Mouse (Mus musculus) forebrain, embryonic 13.5 days (tissue): ENCODE data around the gene Tmem91. TPM values are rescaled to one million over a fixed set of nuclear protein-coding genes. Genes with fewer than 3 reads are reported as not detected.

ENCODE experiments used
- ATAC-seq: fragments of 200-750 bp; cut with Nextera tagmentation; 2 replicates; pipeline ENCODE4 v1.8.0; 2017
- H3K27ac ChIP-seq: fragments of 300-500 bp; sonication (generic); 2 replicates; pipeline ENCODE4 v1.5.1; 2015; ENCODE audit warnings: inconsistent platforms, mild to moderate bottlenecking, moderate library complexity
- H3K27me3 ChIP-seq: fragments of 300-500 bp; sonication (generic); 2 replicates; pipeline ENCODE4 v1.6.1; 2015; ENCODE audit warnings: mild to moderate bottlenecking, inconsistent platforms
- H3K36me3 ChIP-seq: fragments of 300-500 bp; sonication (generic); 2 replicates; pipeline ENCODE4 v1.6.1; 2015; ENCODE audit warnings: mild to moderate bottlenecking, inconsistent platforms; ENCODE audit not compliant: poor library complexity, severe bottlenecking
- H3K4me1 ChIP-seq: fragments of 300-500 bp; sonication (generic); 2 replicates; pipeline ENCODE4 v1.6.1; 2015; ENCODE audit warnings: inconsistent platforms
- H3K4me2 ChIP-seq: fragments of 300-500 bp; sonication (generic); 2 replicates; pipeline ENCODE4 v1.6.1; 2015; ENCODE audit warnings: inconsistent platforms, mild to moderate bottlenecking, moderate library complexity
- H3K4me3 ChIP-seq: fragments of 300-500 bp; sonication (generic); 2 replicates; pipeline ENCODE4 v1.5.1; 2015; ENCODE audit warnings: mild to moderate bottlenecking, inconsistent platforms
- H3K9ac ChIP-seq: fragments of 300-500 bp; sonication (generic); 2 replicates; pipeline ENCODE4 v1.6.1; 2015; ENCODE audit warnings: mild to moderate bottlenecking, inconsistent platforms
- H3K9me3 ChIP-seq: fragments of 300-500 bp; sonication (generic); replicated peaks from 2 replicates; pipeline ENCODE4 v1.6.1; 2016; ENCODE audit warnings: inconsistent platforms
- WGBS: fragments of 180-500 bp; shearing (Covaris S2); methylation state at CpG from one replicate; pipeline ENCODE4 v1.1.7; 2015; 5-methylcytosine and 5-hydroxymethylcytosine counted together
- polyA plus RNA-seq: library from polyadenylated mRNA; unstranded; fragments of >200 nt; fragmentation: Nextera tagmentation; extraction: Ambion mirVana; gene quantifications from 2 replicates; pipeline ENCODE4 v1.2.1, GENCODE M21; 2015

The Tmem91 gene
- polyA plus RNA-seq, 1 experiment from 2014 or later, result 5.2 TPM

DNA sequence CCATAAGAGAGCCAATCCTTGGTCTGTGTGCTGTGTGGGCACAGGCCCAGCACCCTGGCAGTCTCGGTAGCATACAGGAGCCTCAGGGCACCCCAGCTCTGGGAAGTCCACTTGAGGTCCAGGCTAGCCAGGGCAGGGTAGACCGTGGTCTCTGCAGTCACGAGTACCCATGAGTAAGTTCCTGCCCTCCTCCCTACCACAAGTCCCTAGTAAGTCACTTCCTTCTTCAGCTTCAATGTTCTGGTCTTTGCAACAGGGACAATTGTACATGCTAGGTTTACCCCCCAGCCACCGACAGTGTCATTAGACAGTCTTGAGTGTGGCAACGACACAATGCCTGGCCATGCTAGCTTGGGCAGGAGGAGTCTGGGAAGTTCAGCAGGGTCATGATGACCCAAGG lies 42.3 kb downstream of the Tmem91 start:
- Histone ChIP-seq H3K9ac (no peak overlapping the region), H3K4me1 (peaks cover 3% of the 10 kb centered on the region), H3K4me2 (no peak overlapping the region), H3K4me3 (no peak overlapping the region), H3K9me3 (no peaks in the 10 kb centered on the region), H3K27me3 (peaks cover 17% of the 10 kb centered on the region), H3K27ac (no peak overlapping the region), H3K36me3 (peaks cover 65% of the 10 kb centered on the region)
- 90% methylated on average over 5 of the region's 5 CpGs for WGBS
- no peak for ATAC-seq

DNA sequence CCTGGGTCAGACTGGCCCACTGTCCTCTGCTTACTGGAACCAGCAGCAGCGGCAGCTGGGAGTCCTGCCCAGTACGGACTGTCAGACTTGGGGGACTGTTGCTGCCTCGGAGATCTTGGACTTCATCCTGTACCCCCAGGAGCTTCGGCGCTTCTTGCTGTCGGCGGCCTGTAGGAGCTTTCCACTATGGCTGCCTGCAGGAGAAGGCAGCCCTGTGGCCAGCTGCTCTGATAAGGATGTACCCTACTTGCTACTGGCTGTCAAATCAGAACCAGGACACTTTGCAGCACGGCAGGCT lies 46.7 kb downstream of the Tmem91 start:
- H3K9ac ChIP-seq, result no peak overlapping the region
- no peak overlapping the region for H3K4me3 ChIP-seq
- H3K4me1 ChIP-seq, result peaks cover 15% of the 10 kb centered on the region
- peaks cover 55% of the 10 kb centered on the region for H3K36me3 ChIP-seq
- peaks cover 24% of the 10 kb centered on the region for H3K27me3 ChIP-seq
- 64% methylated on average over 8 of the region's 8 CpGs for WGBS
- ATAC-seq, result no peak
- H3K4me2 ChIP-seq, result no peak overlapping the region
- H3K9me3 ChIP-seq, result no peaks in the 10 kb centered on the region
- no peak overlapping the region for H3K27ac ChIP-seq

DNA sequence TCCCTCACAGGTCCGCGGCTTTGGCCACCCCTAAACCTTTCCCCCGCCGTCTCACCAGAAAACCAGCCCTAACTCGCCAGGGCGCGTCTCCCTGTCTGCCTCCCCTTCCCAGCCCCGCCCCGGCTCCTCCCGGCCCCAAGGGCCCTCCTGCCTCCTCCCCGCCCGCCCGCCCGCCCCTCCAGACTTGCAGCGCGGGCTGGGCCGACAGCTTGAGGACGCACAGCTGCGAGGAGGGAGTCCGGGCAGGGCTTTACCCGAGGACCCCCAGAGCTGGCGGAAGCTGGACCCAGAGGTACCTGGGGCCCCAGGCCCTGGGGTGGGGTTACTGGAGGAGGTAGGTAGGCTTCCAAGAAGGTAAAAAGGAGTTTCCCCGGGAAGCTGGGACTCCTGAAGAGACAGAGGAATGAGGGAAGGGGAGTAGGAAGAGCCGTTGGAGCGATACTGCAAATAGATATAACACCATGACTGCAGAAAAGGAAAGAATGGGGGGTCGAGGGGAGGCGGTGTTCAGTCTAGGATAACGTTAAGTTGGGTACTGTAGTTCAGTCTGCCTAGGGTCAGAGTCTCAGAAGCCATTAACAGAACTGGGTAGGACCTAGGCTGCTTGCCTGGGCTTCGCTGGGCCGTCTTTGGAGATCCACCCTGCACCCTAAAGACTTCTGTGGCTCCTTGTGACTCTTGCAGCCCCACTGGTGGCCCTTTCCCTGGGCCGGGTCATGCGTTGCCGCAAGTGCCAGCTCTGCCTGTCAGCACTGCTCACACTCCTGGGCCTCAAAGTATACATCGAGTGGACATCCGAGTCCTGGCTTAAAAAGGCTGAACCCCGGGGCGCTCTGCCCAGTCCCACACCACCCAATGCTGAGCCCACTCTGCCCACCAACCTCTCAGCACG lies 47.3 kb downstream of the Tmem91 start:
- H3K4me1 ChIP-seq, result peaks cover 15% of the 10 kb centered on the region
- peaks cover 24% of the 10 kb centered on the region for H3K27me3 ChIP-seq
- H3K9me3 ChIP-seq, result no peaks in the 10 kb centered on the region
- peak; percentile 48 for ATAC-seq
- 20% methylated on average over 34 of the region's 38 CpGs for WGBS
- H3K27ac ChIP-seq, result no peak overlapping the region
- H3K36me3 ChIP-seq, result peaks cover 49% of the 10 kb centered on the region
- peak overlapping the region; percentile 9; the same call in 1 of the 2 replicates for H3K9ac ChIP-seq
- H3K4me3 ChIP-seq, result peak overlapping the region; percentile 19
- peak overlapping the region; percentile 50 for H3K4me2 ChIP-seq

DNA sequence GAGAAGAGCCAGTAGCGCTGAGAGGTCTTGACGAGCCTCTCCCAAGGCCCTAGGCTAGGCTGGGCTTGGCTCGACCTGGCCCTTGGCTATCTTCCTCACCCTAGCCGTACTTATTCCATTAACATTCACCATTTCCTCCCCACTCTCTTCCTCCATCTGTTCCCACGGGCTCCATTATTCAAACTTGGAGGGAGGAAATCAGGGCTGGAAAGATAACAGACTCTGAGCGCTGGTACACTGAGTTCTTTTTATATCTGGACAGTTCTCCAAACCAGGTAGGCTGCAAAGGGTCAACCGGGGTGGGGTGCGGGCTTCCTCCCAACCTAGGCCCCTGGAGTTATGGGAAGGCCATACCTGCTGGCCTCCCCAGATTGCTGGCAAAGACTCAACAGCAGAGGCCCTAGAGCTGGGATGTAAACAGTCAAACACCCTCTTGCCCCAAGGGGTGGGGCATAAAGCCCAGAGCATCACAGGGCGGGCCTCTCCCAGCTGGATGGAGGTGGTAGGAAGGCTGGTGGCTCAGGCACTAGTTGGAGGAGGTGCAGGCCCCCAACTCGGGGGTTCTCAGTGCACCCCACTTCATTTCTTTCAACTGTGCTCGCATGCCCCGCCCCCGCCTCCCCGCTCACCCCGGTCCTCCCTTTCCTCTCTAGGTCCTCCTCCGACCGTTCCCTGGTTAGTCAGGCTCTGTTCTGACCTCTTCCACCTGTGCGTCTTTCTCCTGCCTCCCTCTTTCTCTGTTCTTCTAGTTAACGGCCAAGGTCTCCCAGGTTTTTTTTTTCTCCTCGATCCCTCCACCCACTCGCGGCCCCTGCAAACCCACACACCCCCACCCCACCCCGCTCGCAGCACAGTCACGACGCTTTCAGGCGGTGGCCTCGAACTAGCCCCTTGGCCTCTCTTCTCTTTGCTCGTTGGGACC lies 48.2 kb downstream of the Tmem91 start, which contains the start of gene B3gnt8:
TSS of gene B3gnt8 (plus strand) at position 146 of the 922 bp plus-strand sequence.
- Histone ChIP-seq H3K36me3 (peaks cover 40% of the 10 kb centered on the region), H3K4me3 (peak within 1 kb of the TSS; percentile 19), H3K27me3 (peaks cover 24% of the 10 kb centered on the region), H3K4me1 (peaks cover 15% of the 10 kb centered on the region), H3K9me3 (no peaks in the 10 kb centered on the region), H3K9ac (peak within 1 kb of the TSS; percentile 9; the same call in 1 of the 2 replicates), H3K4me2 (peak within 1 kb of the TSS; percentile 50), H3K27ac (no peak within 1 kb of the TSS)
- no peak; the same call in 1 of the 2 replicates for ATAC-seq
- WGBS, result 20% methylated on average over 27 of the region's 29 CpGs

DNA sequence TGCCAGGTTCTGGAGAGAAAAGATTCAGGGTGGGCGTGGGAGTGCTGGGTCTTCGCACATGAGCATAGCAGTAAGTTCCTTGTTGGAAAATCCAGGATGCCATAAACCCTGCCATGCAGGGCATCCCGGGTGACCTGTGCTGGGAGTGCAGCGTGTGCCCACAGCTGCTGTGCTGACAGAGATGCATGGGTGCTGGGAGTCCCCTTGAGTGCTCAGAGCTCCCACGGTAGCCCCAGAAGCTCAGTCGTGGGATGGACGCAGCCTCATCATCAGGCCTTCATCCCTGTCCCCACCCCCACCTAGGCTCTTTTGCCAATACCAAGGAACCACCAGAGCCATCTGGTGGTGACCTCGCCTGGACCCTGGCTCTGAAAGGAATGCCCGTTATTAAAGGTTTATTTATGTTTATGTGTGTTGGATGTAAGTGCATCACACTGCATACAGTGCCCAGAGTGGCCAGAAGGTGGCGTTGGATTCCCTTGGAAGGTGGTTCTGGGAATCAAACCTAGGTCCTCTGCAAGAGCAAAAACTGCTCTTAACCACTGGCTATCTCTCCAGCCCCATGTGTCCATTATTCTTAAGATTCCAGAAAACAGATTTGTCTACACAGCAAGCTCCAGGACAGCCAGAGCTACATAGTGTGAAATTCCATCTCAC lies 49.2 kb downstream of the Tmem91 start:
- Histone ChIP-seq H3K27me3 (peaks cover 24% of the 10 kb centered on the region), H3K36me3 (peaks cover 29% of the 10 kb centered on the region), H3K4me2 (no peak overlapping the region), H3K4me3 (no peak overlapping the region), H3K27ac (no peak overlapping the region), H3K9ac (no peak overlapping the region), H3K4me1 (peaks cover 15% of the 10 kb centered on the region), H3K9me3 (no peaks in the 10 kb centered on the region)
- 77% methylated on average over 10 of the region's 10 CpGs for WGBS
- no peak for ATAC-seq

DNA sequence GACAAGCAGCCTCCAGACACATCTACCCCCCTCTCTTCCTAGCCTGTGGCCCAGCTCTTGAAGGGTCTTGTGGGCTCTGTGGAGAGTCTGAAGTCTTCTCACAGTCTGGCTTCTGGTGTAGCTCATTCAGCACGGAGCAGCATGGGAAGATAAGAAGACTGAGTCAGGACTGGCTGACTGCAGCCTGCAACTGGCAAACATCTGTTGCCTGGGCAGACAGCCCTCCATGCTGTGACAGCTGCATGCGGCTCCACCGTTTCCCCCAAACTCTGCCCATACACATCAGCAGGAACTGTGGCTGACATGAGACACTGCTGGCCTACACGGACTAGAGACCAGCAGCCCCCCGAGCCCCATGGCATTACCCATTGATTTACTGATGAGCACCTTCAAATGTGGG lies 50.1 kb downstream of the Tmem91 start:
- ATAC-seq, result no peak

DNA sequence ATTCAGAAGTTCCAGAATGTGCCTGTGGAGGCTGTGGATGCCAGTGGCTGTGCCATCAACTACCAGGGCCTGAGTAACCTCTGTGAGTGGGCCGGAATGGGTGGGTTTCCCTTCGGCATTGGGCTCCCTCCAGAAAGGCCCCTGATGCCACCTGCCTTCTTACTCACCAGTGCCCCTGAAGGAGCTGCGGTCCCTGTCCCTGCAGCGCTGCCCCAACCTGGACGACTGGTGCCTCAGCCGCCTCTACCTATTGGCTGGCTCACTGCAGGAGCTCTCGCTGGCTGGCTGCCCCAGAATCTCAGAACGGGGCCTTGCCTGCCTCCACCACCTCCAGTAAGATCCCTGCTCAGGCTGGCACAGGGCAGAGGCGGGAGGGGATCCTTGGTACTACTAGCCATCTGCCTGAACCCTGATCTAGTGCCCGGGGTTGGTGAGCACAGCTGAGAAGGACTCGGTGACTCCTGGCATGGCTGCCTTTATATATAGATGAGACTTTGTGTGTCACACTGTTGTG lies 51.1 kb downstream of the Tmem91 start:
- Histone ChIP-seq H3K4me1 (peaks cover 22% of the 10 kb centered on the region), H3K36me3 (peaks cover 15% of the 10 kb centered on the region), H3K9me3 (no peaks in the 10 kb centered on the region), H3K4me3 (no peak overlapping the region), H3K27me3 (peaks cover 19% of the 10 kb centered on the region), H3K4me2 (no peak overlapping the region), H3K9ac (no peak overlapping the region), H3K27ac (no peak overlapping the region)
- ATAC-seq, result no peak
- 88% methylated on average over 11 of the region's 11 CpGs for WGBS

More for the DNA sequence above, 50.1 kb downstream of the Tmem91 start:
- Histone ChIP-seq H3K4me3 (no peak overlapping the region), H3K4me1 (peaks cover 18% of the 10 kb centered on the region), H3K27ac (no peak overlapping the region), H3K36me3 (peaks cover 21% of the 10 kb centered on the region), H3K4me2 (no peak overlapping the region), H3K9me3 (no peaks in the 10 kb centered on the region), H3K27me3 (peaks cover 24% of the 10 kb centered on the region), H3K9ac (no peak overlapping the region)
- 89% methylated on average over 5 of the region's 5 CpGs for WGBS

DNA sequence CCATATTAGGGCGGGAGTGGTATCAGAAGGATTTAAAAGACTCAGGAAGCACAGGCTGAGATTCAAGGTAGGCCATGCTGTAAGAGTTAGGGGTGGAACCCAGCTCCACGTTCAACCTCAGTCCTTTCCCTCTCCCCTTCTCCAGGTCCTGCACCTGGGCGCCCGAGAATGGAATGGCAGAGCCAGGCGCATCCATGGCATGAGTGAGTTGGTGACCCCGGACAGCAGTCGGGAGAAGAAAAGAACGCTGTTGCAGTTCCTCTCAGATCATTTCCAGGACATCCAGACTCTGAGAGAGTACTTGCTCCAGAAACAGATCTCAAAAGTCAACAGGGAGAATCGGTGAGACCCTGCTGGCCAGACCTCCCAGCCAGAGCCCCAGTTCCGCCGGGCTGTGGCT lies 54.2 kb downstream of the Tmem91 start:
- H3K4me3 ChIP-seq, result no peak overlapping the region
- H3K36me3 ChIP-seq, result peaks cover 12% of the 10 kb centered on the region
- H3K9me3 ChIP-seq, result no peaks in the 10 kb centered on the region
- ATAC-seq, result no peak
- peaks cover 10% of the 10 kb centered on the region for H3K4me1 ChIP-seq
- H3K4me2 ChIP-seq, result no peak overlapping the region
- 0 out of 2 replicates have a peak, but pooled peaks cover 7% of the 10 kb centered on the region for H3K27me3 ChIP-seq
- WGBS, result 96% methylated on average over 11 of the region's 11 CpGs
- no peak overlapping the region for H3K27ac ChIP-seq
- no peak overlapping the region for H3K9ac ChIP-seq

DNA sequence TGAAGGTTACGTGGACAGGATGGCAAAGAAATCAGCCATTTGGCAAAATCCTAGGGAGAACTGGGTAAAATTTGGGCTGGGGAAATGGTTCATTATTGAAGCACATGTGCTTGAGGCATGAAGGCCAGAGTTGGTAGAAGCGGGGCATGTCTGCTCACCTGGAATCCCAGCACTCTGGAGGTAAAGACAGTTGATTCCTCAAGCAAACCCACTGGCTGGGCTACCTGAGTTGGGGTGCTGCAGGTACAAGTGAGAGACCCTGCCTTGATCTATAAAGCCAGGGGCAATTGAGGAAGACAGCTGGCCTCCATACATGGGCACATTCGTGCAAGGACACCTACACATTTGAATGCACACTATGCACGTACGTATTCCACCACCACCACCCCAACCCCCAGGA lies 54.9 kb downstream of the Tmem91 start:
- Histone ChIP-seq H3K36me3 (peaks cover 12% of the 10 kb centered on the region), H3K27me3 (0 out of 2 replicates have a peak, but pooled peaks cover 7% of the 10 kb centered on the region), H3K9me3 (no peaks in the 10 kb centered on the region), H3K9ac (no peak overlapping the region), H3K4me3 (peak overlapping the region; percentile 60; the same call in 1 of the 2 replicates), H3K4me2 (peak overlapping the region; percentile 63), H3K4me1 (peaks cover 10% of the 10 kb centered on the region), H3K27ac (no peak overlapping the region)
- 88% methylated on average over 5 of the region's 5 CpGs for WGBS
- ATAC-seq, result no peak

DNA sequence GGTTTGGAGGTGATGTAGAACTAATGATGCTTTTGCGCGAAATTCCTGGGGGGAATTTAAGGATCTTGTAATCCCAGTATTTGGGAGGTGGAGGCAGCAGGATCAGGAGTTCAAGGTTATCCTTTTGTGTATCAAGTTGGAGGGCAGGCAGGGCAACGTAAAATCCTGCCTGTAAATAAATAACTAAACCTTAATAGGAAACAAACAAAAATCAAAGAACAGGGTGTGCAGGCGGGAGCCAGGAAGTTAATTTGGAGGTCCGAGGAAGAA lies 55.3 kb downstream of the Tmem91 start:
- 0 out of 2 replicates have a peak, but pooled peaks cover 7% of the 10 kb centered on the region for H3K27me3 ChIP-seq
- no peaks in the 10 kb centered on the region for H3K9me3 ChIP-seq
- no peak for ATAC-seq
- peak overlapping the region; percentile 63 for H3K4me2 ChIP-seq
- no peak overlapping the region for H3K27ac ChIP-seq
- peaks cover 10% of the 10 kb centered on the region for H3K4me1 ChIP-seq
- 23% methylated on average over 5 of the region's 5 CpGs for WGBS
- peaks cover 9% of the 10 kb centered on the region for H3K36me3 ChIP-seq
- H3K9ac ChIP-seq, result peak overlapping the region; percentile 59
- peak overlapping the region; percentile 60 for H3K4me3 ChIP-seq
